Mouse (Mus musculus) stomach, embryonic 16.5 days (tissue): ENCODE results near the gene Fhl3. TPM values are rescaled to one million over a fixed set of nuclear protein-coding genes. Genes with fewer than 3 reads are reported as not detected.

ENCODE experiments used
- ATAC-seq: fragments of 200-750 bp; cut with Nextera tagmentation; 2 replicates; pipeline ENCODE4 v1.8.0; 2017; ENCODE audit warnings: moderate number of reproducible peaks, moderate TSS enrichment; ENCODE audit not compliant: insufficient read depth, low FRiP score
- H3K27ac ChIP-seq: fragments of 300-500 bp; sonication (generic); 2 replicates; pipeline ENCODE4 v1.5.1; 2014; ENCODE audit warnings: low read length
- H3K27me3 ChIP-seq: fragments of 300-500 bp; sonication (generic); 2 replicates; pipeline ENCODE4 v1.6.1; 2014; ENCODE audit warnings: low read length, control low read depth, mixed read lengths; ENCODE audit not compliant: control insufficient read depth, insufficient read depth
- H3K36me3 ChIP-seq: fragments of 300-500 bp; sonication (generic); 2 replicates; pipeline ENCODE4 v1.6.1; 2014; ENCODE audit warnings: low read length; ENCODE audit not compliant: control insufficient read depth, insufficient read depth
- H3K4me1 ChIP-seq: fragments of 300-500 bp; sonication (generic); 2 replicates; pipeline ENCODE4 v1.6.1; 2014; ENCODE audit warnings: low read length, control low read depth, mixed read lengths; ENCODE audit not compliant: control insufficient read depth, insufficient read depth
- H3K4me2 ChIP-seq: fragments of 300-500 bp; sonication (generic); 2 replicates; pipeline ENCODE4 v1.6.1; 2014; ENCODE audit warnings: low read depth, low read length, mixed read lengths
- H3K4me3 ChIP-seq: fragments of 300-500 bp; sonication (generic); replicated peaks from 2 replicates; pipeline ENCODE4 v1.5.1; 2014; ENCODE audit warnings: mild to moderate bottlenecking, low read length
- H3K9ac ChIP-seq: fragments of 300-500 bp; sonication (generic); 2 replicates; pipeline ENCODE4 v1.6.1; 2014; ENCODE audit warnings: low read length
- H3K9me3 ChIP-seq: fragments of 300-500 bp; sonication (generic); replicated peaks from 2 replicates; pipeline ENCODE4 v1.6.1; 2016; ENCODE audit warnings: low read length, control low read depth; ENCODE audit not compliant: control insufficient read depth
- WGBS: fragments of 180-500 bp; shearing (Covaris S2); extraction: QIAGEN DNeasy Blood & Tissue Kit; methylation state at CpG from one replicate; pipeline ENCODE4 v1.1.7; 2014; 5-methylcytosine and 5-hydroxymethylcytosine counted together
- polyA plus RNA-seq: library from polyadenylated mRNA; unstranded; fragments of >200 nt; fragmentation: Nextera tagmentation; extraction: Ambion mirVana; gene quantifications from 2 replicates; pipeline ENCODE4 v1.2.1, GENCODE M21; 2015

Gene Fhl3
- polyA plus RNA-seq, 1 experiment from 2014 or later, result 10.8 TPM

DNA sequence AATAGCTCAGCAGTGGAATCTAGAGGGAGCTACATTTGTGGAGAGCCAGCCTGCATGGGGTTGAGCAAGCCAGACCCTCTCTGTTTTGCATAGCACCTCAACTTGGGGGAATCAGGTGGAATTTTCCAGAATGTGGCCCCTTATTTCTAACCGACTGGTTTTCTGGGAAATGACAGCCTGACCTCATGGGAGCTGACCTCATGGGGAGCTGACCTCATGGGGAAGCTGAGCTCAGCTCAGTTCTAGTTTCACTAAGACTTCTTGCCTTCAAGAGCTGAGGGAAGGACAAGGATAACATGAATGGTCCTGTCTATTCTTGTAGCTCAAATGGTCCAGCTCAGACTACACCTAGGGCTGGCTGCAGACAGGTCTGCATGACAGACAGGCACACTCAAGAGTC, 38.3 kb downstream of the Fhl3 start:
- no peaks in the 10 kb centered on the region for H3K9me3 ChIP-seq
- no peak overlapping the region for H3K4me3 ChIP-seq
- 70% methylated on average over 1 of the region's 1 CpGs for WGBS
- H3K4me1 ChIP-seq, result peaks cover 10% of the 10 kb centered on the region
- no peak overlapping the region for H3K9ac ChIP-seq
- H3K4me2 ChIP-seq, result no peak overlapping the region
- no peak overlapping the region for H3K27ac ChIP-seq
- no peak for ATAC-seq
- no peaks in the 10 kb centered on the region for H3K27me3 ChIP-seq
- H3K36me3 ChIP-seq, result no peaks in the 10 kb centered on the region

DNA sequence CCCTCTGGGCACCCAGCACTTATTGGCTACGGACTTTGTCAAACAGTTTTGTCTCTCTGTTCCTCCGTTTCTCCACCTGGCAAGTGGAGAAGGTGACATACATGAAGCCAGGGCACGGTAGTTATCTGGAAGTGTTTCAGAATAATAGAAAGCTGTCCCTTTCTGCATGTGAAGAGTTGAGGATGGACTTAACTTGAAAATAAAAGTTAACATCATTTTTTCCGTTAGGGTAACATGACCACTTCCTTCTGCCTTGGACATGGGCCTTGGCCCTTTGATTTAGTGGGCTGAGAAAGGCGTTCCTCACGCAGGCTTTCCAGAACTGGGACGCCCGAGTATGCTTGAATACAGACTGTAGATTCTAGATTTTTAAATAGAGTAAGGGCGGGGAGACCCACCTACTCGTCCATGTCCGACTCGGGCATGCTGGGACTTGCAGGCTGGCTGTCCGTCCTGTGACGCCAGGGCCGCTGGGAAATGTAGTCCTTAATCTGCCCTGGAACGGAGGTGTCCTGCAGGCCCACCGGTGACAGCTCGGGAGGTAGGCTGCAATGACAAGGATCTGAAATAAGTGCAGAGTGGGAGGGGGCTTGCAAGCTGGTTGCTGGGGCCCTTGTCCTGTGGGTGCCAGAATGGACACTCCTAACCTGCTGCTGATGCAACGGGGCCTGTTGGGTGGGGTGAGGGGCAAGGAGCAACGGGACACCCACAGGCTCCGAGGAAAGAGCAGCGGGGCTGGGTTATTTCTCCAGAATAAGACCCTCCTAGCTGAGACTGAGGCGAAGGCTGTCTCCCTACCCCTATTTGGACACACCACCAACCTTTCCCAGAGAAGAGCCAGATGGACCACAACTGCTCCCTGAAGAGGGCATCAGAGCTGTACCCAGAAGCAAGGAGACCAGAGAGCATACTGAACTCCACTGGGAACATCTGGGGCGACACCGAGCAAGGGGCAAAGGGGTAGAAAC, 41.2 kb downstream of the Fhl3 start, which contains the start of gene Inpp5b:
Inpp5b (plus strand) TSS at position 475 of the 968 bp plus-strand sequence.
- peak within 1 kb of the TSS; percentile 63 for H3K4me3 ChIP-seq
- peak within 1 kb of the TSS; percentile 74 for H3K4me2 ChIP-seq
- H3K36me3 ChIP-seq, result no peaks in the 10 kb centered on the region
- no peaks in the 10 kb centered on the region for H3K27me3 ChIP-seq
- H3K27ac ChIP-seq, result peak within 1 kb of the TSS; percentile 63
- H3K9me3 ChIP-seq, result no peaks in the 10 kb centered on the region
- peak; percentile 88 for ATAC-seq
- H3K9ac ChIP-seq, result peak within 1 kb of the TSS; percentile 74
- 12% methylated on average over 25 of the region's 25 CpGs for WGBS
- peaks cover 10% of the 10 kb centered on the region for H3K4me1 ChIP-seq

DNA sequence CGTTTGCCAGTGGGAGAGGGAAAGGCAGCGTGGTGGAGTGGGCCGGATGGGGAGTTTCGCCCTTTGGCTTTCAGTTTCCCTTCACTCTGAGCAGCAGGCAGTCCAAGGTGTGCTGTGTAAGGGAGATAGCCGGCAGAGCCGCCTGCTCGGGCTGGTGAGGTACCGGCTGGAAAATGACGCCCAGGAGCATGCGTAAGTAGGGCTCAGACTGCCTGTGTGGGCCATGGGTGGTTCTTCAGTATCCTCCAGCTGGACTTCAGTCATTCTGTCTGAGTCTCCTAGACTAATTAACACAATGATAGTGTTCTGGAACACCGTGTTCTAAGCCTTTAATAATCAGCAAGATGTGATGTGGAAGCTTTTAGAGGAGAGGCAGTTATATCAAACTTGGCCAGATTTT, 42.3 kb downstream of the Fhl3 start:
- no peaks in the 10 kb centered on the region for H3K27me3 ChIP-seq
- H3K36me3 ChIP-seq, result no peaks in the 10 kb centered on the region
- no peak overlapping the region for H3K9ac ChIP-seq
- no peaks in the 10 kb centered on the region for H3K9me3 ChIP-seq
- H3K4me2 ChIP-seq, result no peak overlapping the region
- peaks cover 10% of the 10 kb centered on the region for H3K4me1 ChIP-seq
- H3K27ac ChIP-seq, result no peak overlapping the region
- H3K4me3 ChIP-seq, result no peak overlapping the region
- no peak for ATAC-seq
- 86% methylated on average over 11 of the region's 11 CpGs for WGBS

DNA sequence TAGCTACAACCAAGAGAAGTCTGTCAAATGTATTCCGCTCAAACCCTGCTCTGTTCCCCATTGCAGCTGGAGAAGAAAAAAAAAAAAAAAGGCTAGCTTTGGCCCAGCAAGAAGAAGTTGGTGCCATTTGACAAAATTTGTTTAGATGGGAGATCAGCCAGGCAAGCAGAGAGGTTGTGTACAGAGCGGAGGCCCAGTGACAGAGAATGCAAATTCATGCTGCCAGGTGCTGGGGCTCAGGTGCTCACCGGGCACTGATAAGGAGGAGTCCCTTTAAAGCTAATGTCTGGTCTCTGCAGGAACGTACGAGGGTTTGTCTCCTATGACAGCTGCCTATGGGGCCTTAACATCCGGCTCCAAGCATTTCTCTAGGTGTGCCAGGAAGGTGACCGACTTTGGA, 46.1 kb downstream of the Fhl3 start:
- no peak overlapping the region for H3K27ac ChIP-seq
- WGBS, result 65% methylated on average over 7 of the region's 7 CpGs
- H3K4me1 ChIP-seq, result peaks cover 12% of the 10 kb centered on the region
- no peak overlapping the region for H3K4me3 ChIP-seq
- H3K36me3 ChIP-seq, result no peaks in the 10 kb centered on the region
- no peak overlapping the region for H3K9ac ChIP-seq
- no peaks in the 10 kb centered on the region for H3K27me3 ChIP-seq
- ATAC-seq, result no peak
- no peak overlapping the region for H3K4me2 ChIP-seq
- H3K9me3 ChIP-seq, result no peaks in the 10 kb centered on the region

- Histone ChIP-seq H3K27me3 (no peaks in the 10 kb centered on the region), H3K4me3 (no peak overlapping the region), H3K9ac (no peak overlapping the region), H3K27ac (no peak overlapping the region), H3K9me3 (no peaks in the 10 kb centered on the region), H3K4me1 (peaks cover 17% of the 10 kb centered on the region), H3K36me3 (no peaks in the 10 kb centered on the region), H3K4me2 (no peak overlapping the region)
- WGBS, result 52% methylated on average over 4 of the region's 4 CpGs
- ATAC-seq, result no peak
These were observed 47.4 kb downstream of the Fhl3 start for GRCm38 (mm10) chr4:124747851-124748250.

DNA sequence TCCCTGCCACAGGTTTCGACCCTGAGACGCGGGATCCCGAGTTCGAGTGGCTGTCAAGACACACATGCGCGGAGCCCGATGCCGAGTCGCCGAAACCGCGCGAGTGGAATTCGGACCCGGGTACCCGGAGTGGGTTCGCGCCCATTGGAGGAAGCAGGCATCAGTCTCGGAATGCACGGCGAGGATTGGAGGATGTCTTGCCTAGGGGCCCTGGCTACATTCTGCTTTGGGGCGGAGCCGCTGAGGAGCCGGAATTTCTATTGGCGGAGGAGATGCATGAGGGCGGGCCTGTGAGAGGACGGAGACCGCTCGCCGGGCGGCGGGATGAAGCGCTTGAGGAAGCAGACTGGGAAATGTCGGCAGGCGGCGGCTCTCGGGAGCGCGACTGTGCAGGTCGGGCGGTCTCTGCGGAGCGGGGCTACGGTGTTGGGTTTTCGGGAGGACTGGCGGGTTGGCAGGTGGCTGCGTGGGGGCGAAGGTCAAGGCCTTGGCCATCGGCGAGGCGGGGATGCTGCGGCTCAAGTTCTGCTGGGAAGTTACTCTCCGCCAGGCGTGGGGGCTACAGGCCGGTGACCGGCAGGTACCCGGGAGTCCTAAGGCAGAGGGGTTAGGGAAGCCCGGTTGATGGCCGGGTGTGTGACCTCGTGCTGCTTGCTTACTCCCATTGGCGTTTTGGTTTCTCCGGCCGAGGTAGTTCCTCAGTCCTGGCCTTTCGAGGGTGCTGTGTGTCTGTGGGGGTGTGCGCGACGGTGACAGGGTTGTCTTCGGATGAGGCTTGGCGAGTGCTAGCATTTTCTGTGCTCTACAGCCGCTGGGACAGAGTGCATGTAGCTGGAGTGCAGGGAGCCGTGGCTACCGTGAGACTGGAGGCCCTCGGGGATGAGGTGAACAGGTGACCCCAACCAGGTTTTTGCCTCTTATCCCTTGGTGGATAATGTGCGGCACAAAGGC, 51.1 kb downstream of the Fhl3 start:
- H3K36me3 ChIP-seq, result no peaks in the 10 kb centered on the region
- no peaks in the 10 kb centered on the region for H3K9me3 ChIP-seq

GRCm38 (mm10) chr4:124752281-124753199, 52.0 kb downstream of the Fhl3 start:
- peaks cover 17% of the 10 kb centered on the region for H3K4me1 ChIP-seq
- H3K9ac ChIP-seq, result peak overlapping the region; percentile 85
- H3K9me3 ChIP-seq, result no peaks in the 10 kb centered on the region
- no peaks in the 10 kb centered on the region for H3K36me3 ChIP-seq
- ATAC-seq, result no peak
- peak overlapping the region; percentile 79 for H3K4me3 ChIP-seq
- WGBS, result 19% methylated on average over 15 of the region's 15 CpGs
- no peak overlapping the region for H3K27ac ChIP-seq
- peak overlapping the region; percentile 95 for H3K4me2 ChIP-seq
- no peaks in the 10 kb centered on the region for H3K27me3 ChIP-seq

More for the DNA sequence above, 51.1 kb downstream of the Fhl3 start:
- no peaks in the 10 kb centered on the region for H3K27me3 ChIP-seq
- peak overlapping the region; percentile 85 for H3K9ac ChIP-seq
- H3K4me2 ChIP-seq, result peak overlapping the region; percentile 95
- peak; percentile 99 for ATAC-seq
- under 1% methylated on average over 75 of the region's 75 CpGs for WGBS
- no peak overlapping the region for H3K27ac ChIP-seq
- H3K4me1 ChIP-seq, result peaks cover 17% of the 10 kb centered on the region
- peak overlapping the region; percentile 79 for H3K4me3 ChIP-seq

DNA sequence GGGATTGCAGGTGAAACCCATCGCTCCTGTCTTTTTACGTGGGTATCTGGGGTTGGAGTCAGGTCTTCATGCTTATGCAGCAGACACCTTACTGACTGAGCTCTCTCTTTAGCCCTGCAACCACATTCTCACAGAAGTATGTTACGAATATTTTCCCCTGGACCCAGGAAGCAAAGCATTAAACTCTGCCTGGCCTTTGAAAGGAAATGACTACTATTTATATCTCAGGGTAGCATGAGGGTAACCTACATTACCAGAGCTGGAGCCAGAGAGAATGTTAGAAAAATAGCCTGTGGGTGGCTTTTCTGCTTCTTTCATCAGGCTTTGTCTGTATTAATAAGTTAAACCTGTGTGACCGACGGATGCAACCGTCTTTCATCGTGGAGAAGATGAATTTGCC, 55.0 kb downstream of the Fhl3 start:
- no peaks in the 10 kb centered on the region for H3K27me3 ChIP-seq
- peak overlapping the region; percentile 58 for H3K27ac ChIP-seq
- H3K9me3 ChIP-seq, result no peaks in the 10 kb centered on the region
- no peaks in the 10 kb centered on the region for H3K36me3 ChIP-seq
- ATAC-seq, result no peak
- H3K9ac ChIP-seq, result no peak overlapping the region
- peaks cover 25% of the 10 kb centered on the region for H3K4me1 ChIP-seq
- no peak overlapping the region for H3K4me3 ChIP-seq
- 28% methylated on average over 7 of the region's 7 CpGs for WGBS
- no peak overlapping the region for H3K4me2 ChIP-seq
